Mouse (Mus musculus) CH12.LX (cell line): ENCODE measurements around the gene Fam186b.
A peak's percentile ranks its signal among the peaks of the same experiment; 100 is the strongest.

Source experiments
- CTCF ChIP-seq, 2 experiments: IDR thresholded peaks in 1 of 2; conservative IDR thresholded peaks in 1 of 2; 2 replicates each; pipeline ENCODE4 v1.5.1; 2011 to 2012; ENCODE audit warnings: low read depth in 2 of 2, low read length in 2 of 2, improper control_type of control experiment in 1 of 2, inconsistent platforms in 1 of 2, mild to moderate bottlenecking in 1 of 2, moderate library complexity in 1 of 2
- ZMIZ1 ChIP-seq: IDR thresholded peaks from 2 replicates; pipeline ENCODE4 v1.6.1; 2012; ENCODE audit warnings: low read depth, mild to moderate bottlenecking, inconsistent platforms, low read length, improper control_type of control experiment

DNA sequence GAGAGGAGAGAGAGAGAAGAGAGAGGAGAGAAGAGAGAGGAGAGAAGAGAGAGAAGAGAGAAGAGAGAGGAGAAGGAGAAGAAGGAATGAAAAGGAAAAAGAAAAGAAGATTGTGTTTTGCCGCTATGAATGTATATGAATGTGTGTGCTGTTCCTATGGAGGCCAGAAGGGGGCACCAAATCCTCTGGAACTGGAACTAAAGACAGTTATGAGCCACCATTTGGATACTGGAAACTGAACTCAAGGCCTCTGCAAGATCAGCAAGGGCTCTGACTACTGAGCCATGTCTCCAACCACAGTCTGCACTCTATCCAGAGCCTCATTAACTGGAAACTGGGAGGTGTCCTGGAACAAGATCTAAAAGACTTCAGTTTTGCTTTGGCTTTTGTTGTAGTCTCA, 31.3 kb upstream of the Fam186b start:
- TF ChIP-seq ZMIZ1 (no peak), CTCF (conservative IDR thresholded peaks at IDR 0.05 in 1 of 2, IDR thresholded peaks at IDR 0.05 in 1 of 2; ENCODE audit: low read depth in 2 of 2, low read length in 2 of 2) (peak; percentile 82 to 92)
